Mouse (Mus musculus) kidney, adult 9 months (tissue): ENCODE measurements around the gene Tdrkh.
A peak's percentile ranks its signal among the peaks of the same experiment; 100 is the strongest.

Experiments used
- DNase-seq: peaks from one replicate; pipeline ENCODE4 v3.0.0; 2022

The Tdrkh gene

DNA sequence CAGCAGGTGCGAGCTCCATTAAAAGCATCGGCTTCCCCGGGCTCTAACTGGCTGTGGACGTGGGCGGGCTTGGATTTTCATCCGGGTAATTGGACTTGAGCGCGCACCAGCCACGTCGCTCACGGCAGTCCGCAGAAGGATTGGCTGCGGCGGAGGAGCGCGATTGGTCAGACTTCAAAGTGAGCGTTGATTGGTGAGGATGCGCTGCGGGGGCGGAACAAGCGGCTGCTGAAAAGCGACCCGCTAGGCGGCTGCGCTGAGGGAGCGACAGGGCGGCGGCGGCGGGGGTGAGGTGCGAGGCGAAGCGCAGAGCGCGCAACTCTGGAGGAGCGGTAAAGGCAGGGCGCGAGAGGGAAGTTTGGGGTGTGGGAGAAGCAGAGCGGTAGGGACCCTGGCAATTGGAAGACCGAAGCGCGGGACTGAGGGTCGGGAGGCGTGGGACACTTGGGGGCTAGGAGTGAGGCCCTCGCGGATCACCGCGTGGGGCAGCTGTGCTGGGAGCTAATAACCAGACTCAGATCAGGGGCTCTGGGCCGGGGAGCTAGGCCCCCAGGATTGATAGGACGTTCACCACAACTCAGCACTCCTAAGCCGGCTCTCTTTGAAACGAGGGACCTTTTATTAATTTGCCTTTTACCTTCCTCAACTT, at the start of gene Tdrkh:
Tdrkh (plus strand) TSS at position 243 of the 649 bp plus-strand sequence.
- DNase-seq, result peak; percentile 96

DNA sequence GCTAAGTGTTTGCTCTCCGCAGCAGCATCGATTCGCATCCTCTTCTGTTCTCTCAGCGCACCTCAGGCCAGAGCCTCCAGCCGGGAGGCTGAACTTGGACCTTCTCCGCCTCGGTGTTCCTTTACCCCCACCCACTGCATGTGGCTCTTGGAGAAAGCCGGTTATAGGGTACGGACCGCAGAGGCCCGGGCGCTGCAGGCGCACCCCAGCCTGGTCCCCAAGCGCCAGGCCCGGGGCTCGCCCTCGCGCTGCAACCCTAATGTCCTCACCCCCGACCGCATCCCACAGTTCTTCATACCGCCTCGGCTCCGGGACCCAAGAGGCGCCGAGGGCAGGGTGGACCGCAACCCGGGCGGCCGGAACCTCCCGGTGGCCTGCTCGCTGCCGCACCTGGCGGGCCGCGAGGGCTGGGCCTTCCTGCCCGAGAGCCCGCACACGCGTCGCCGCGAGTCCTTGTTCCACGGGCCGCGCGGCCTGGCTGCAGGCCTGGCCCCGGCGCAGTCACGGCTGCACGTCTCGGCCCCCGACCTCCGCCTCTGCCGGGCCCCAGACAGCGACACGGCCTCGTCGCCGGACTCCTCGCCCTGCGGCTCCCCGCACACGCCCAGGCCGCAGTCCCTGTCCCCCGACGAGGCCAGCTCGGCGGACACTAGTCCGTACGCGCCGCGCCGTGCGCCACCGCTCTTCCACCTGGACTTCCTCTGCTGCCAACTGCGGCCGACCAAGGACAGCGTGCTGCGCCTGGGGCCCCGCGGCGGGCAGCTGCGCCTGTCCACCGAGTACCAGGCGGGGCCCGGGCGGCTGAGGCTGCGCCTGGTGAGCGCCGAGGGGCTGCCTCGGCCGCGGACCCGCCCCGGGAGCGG, 49.6 kb upstream of the Tdrkh start:
- DNase-seq, result peak; percentile 52

DNA sequence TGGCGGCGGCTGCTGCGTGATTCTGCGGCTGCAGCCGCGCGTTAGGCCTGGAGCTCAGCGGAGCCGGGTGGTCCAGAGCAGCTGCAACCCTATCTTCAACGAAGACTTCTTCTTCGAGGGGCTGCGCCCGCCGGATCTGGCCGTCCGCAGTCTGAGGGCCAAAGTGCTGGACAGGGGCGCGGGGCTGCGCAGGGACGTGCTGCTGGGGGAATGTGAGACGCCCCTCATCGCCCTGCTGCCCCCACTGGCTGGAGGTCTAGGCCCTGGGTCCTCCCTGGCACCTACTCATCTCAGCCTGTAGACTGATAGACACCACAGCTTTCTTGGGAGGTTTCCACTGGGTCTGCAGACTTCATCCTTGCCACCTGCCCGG, 48.9 kb upstream of the Tdrkh start:
- no peak for DNase-seq

DNA sequence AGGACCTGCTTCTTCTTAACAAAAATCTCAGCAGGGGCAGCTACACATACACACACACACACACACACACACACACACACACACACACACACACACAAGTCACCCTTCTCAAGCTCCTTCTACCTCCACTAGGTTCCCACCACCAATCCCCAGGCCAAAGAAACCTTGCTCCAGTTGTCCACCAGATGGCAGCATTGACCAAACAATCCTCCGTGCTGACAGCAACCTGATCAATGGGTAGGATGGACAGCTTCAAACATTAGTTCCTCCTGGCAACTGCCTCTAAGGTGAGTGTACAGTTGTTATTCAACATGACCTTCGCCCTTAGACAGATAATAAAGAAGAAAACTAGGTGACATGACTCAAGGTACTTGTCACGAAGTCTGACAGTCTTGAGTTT, 46.3 kb upstream of the Tdrkh start:
- DNase-seq, result peak; percentile 89

DNA sequence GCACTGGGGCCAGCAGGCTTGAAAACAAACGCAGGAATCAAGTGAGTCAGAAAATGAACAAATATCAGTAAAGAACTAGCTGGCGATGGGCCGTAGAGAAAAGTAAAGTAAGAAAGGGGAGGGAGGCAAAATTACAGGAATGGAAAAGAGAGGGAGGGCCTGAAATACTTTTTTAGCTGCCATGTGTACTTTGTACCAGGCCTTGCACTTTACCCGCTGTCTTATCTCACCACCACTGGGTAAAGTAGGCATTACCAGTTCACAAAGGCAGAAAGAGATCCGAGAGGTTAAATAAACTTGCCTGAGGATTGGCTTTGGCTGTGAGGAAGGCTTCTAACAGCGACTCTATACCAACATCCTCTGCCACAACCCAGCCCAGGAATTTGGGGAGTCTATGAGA, 45.6 kb upstream of the Tdrkh start:
- peak; percentile 62 for DNase-seq

DNA sequence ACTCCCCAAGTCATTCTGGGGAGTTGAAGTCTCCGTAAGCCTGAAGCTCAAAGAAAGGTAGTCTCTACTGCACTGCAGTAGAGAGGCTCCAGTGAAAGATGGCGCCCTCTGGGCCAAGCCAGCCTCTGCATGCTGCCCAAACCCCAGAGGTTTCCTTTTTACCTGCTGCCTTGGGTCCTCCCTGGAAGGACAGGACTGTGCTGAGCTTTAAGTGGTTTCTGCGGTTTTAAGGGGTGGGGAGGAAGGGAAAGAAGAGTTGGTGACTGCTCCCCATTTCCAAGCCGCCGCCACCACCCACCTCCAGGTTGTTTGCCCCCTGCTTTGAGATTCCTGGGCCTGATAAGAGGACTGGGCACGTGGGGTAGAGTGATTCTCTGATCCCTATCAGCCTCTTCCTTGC, 44.4 kb upstream of the Tdrkh start:
- no peak for DNase-seq

DNA sequence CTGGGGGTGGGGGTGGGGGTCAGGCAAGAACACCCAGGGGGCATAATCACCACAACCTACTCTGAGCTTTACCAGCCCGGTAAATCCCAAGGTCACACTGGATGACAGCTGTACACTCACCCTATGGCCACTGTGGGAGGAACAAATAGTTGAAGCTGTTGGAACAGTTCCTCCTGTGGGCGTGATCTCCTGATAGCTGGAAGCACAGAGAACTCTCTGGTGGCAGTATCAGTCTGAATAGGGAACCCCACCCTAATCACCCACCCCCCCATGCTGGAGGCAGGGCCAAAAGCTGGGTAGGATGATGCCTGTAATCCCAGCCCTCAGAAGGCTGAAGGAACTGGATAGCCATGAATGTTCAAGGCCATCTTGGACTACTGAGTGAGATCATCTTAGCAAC, 43.4 kb upstream of the Tdrkh start:
- no peak for DNase-seq

DNA sequence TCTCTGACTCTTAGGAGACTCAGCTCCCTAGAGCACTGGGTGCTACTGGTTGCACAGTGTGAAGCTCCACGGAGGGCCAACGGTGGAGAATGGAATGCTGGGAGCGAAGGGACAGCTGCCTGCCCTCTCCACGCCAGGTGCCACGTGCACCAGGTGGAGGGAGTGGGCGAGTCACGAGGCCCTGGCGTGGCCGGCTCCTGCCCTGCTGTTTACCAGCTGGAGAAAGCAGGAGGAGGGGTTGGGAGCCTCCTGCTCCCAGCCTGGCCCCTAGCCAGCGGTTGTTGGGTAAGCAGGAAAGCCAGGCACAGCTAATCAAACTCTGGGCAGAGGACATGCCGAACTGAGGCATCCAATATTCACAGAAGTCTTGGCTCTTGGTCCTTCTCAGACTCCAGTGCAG, 41.4 kb upstream of the Tdrkh start:
- peak; percentile 97 for DNase-seq

DNA sequence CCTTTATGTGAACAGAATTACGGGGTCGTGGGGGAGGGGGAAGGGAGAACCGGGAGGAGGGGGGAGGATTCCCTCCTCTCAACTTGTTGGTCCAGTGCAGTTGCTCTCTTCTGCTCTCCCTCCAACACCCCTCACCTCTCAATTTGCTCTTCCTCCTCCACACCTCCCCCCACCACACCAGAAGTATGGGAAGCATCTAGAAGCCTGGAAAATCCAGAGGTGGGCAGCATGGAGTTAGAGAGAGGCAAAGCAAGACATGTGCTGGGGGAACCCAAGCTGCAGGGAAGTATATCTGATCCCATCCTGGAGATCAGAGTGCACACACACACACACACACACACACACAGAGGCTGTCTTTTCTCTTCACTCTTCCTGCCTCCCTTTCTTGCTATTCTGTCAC, 41.0 kb upstream of the Tdrkh start:
- DNase-seq, result peak; percentile 39

DNA sequence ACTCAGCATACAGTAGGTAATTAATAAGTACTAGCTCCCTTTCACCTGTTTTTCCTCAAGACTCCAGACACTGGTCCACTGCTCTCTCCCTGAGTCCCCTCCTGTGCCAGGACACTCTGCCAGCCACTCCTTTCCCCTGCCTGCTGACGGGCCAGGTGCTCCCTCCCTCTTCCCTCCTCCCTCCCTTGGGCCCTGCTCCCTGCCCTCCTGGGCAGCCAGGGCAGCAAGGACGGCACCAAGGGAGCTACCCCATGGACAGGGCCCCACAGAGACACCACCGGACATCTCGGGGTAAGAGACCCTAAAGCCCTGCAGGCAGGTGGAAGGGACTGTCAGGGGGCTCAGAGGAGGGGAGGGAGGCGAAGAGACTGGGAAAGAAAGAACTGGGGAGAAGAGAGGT, 40.4 kb upstream of the Tdrkh start, which contains the start of gene Rorc:
Rorc (plus strand) TSS at position 154 of the 400 bp plus-strand sequence.
- peak; percentile 91 for DNase-seq

DNA sequence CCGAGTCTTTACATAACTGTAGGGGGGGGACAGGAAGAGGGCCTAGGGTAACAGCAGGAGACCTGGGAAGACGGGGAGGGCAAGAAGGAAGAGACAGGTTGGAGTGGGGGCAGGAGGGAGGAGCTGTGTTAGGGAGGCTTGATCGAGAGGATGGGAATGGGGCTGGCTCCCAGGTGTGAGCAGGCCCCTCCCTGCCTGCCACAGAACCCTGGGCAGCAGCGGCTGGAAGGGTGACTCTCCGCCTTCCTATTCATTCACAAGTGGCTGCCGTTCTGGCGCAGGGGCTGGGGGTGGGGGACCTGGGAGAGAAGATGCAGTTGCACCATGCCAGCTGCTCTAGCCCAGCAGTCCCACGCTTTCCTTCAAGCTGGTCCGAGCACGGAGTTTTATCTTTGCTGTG, 40.0 kb upstream of the Tdrkh start:
- DNase-seq, result no peak

DNA sequence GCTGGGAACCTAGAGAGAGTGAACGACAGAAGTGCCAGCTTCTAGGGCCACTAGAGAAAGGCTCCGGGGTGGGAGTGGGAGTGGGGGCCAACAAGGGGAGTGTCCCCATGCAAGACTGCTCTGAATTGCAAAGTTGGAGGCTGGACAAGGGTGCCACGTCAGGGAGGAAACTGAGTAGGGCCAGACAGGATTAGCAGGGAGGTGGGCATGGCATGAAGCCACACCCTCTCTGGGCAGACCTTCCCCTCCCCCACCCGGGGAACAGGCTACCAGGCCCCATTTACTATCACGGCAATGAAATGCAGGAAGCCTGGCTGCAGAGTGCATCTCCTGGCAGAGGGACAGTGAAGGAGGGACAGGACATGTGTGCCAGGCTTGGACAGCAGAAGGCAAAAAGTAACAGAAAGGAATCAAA, 39.5 kb upstream of the Tdrkh start:
- peak; percentile 90 for DNase-seq

DNA sequence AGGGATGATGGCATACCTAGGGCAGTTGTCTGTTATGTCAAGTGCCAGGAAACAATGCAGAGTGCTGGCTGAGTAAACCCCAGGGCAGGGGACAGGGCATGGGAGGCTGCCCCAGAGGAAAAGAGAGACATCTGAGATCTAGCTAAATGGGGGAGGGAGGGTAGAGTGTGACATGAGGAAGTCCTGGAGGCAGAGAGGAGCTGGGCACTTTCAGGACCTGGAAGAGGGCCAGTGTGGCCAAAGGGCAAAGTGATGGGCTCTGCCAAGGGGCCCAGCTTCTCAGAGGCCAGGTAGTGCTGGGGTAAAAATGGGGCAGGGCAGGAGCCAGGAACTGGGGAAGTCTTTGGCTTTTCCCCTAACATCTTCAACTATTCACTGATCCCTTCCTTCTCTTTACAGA, 38.4 kb upstream of the Tdrkh start:
- DNase-seq, result peak; percentile 90

DNA sequence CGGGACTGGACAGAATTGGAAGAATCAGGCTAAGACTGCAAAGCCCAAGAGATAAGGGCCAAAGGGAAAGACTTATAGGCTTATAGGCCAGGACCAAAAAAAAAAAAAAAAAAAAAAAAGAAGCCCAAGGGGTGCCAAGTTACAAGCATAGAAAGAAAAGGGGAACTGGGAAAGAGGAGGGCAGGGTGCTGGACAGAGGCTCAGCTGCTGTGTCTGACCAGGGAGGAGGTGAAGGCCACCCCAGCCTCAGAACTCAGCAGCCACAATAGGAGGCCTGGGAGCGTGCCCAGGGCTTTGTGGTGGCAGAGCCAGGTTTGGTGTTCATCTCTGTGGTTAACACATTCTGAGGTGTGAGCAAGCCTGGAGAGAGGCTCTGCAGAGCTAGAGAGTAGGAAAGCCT, 37.9 kb upstream of the Tdrkh start:
- DNase-seq, result no peak

DNA sequence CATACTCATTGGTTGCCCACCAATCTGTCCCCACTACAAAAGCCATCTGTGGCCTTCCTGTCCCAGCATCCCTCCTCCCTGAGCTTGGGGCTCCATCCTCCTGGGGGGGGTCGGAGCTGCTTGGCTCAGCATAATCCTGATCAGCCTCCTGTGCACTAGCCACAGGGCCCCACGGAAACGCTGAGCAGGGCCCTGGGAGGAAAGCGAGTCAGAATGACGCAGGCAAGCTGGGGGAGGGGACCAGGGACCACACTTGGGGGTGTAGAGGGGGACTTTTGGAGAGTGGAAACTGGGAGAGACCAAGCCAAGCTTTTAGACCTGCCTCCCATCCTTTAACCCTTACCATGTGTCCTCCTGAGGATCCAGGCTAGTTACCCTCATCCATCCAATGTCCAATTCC, 37.2 kb upstream of the Tdrkh start:
- DNase-seq, result no peak

DNA sequence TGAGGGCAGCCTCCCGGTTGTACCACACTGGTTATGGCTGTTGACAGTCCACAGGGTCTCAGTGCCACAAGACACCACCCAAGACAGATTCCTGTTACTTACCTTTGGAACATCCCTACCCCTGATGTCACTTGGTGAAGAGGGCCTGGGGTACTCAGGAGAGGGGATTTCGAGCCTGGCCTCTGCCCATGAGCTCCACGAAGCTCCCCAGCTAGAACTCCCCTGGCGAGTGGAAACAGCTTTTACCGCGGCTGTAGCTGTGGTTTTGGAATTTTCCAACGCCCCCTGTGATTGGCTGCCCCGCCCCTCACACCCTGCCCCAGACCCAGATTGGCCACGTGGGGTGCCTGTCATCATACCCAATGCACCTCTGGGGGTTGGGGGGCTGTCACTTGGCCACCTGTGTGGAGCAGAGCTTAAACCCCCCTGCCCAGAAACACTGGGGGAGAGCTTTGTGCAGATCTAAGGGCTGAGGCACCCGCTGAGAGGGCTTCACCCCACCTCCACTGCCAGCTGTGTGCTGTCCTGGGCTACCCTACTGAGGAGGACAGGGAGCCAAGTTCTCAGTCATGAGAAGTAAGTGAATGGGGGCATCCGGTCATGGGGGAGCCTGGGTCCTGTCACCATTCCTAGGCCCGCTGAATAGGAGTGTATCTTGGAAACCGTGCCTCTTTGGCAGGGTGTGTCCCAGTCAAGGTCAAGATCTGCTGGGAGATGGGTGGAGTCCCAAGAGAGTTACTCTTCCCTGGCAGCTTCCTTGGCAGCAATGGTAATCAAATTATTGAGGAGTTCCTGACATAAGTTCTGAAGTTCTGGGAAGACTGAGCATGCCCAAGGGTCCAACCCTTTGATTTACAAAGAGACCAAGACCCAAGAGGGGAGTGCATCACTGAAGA, 35.8 kb upstream of the Tdrkh start:
- DNase-seq, result no peak

DNA sequence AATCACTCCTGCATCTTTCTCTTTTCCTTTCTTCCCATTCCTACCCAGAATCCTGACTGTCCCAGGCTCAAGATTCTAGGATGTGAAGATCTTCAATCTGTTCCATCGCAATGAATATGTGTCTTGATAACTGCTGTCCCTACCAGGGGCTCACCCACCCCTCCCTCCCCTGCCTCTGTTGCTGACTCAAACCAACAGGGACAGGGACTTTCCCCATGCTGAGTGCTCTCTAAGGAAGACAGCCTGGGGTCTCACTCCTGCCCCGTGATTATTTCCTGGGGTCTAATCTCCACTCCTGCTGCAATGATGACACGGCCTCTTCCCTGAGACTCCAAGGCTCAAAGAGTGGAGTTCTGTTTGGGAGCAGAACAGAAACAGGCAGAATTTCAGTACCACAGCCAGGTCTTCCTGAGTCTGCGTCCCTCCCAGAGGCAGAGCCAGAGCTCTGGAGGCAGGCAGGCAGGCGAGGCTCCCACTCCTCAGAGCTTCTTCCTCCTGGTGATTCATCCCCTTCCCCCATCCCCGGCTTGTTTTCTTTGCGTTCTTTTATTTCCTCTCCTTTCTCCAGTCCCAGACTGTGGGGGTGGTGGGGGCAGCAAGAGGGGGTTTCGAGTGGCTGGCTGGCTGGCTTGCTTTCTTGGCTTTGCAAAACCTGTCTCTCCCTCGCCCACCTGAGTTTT, 33.1 kb upstream of the Tdrkh start:
- no peak for DNase-seq

DNA sequence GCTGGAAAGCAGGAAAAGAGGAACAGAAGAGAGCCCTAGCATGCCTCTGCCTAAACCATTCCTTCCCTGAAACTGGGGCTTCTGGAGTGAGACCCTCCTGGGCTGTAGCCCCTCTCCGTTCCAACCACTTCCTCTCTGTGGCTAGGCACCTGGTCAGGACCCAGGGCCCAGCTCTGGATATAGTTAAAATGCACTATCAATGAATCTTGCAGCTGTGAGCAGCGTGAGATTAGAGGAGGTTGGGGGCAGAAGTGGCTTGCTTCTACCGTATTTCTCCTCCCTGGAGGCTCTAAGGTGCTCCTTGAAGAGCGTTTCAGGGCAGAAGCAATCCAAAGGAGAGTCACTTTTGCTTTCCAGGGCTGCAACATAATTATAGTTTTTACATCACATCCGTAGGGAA, 30.8 kb upstream of the Tdrkh start:
- DNase-seq, result no peak

DNA sequence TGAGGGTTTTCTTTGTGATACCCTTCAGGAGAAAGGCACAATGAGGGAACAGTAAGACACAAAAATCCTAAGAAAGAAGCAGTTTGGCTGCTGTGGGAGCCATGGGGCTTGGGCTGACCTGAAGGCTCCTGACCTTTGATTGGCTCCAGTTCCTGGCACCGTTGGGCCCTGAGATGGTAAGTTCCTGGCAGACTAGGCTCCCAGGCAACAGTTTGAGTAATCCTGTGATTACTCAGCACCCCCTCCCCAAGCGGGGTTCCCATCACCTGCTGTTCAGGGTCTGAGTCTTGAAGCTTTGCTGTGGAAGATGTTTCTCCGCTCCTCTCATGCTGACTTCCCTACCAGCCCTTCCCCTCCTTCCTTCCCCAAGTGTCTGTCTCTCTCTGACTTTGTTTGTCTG, 29.6 kb upstream of the Tdrkh start:
- no peak for DNase-seq

DNA sequence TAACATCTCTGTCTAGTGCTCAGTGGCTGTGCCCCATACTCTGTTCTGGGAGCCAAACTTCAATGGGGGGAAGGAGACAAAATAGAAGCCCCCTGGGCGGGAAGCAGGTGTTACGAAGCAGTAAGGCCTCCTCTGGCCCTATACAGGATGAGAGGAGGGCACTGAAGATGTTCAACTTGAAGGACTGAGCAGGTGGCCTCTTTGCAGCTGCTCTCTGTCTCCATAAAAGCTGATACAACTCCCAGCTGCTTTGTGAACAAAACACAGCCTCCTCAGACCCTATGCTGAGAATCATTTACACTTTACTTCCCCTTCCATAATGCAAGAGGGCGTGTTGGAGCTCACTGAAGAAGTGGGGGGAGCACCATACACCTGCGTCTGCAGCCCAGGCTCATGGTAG, 26.4 kb upstream of the Tdrkh start:
- DNase-seq, result no peak

DNA sequence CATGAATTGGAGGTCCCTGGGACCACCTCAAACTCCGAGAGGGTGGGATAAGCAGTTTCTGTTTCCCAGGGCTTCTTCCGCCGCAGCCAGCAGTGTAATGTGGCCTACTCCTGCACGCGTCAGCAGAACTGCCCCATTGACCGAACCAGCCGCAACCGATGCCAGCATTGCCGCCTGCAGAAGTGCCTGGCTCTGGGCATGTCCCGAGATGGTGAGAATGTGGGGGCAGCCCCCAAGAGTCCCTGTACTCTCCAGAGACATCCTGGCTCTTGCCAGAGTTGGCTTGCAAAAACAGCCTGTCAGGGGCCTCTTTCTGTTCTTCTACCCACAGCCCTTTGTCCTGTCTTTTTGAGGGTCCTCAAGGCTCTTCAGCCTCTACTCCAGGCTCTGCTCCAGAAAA, 25.7 kb upstream of the Tdrkh start:
- no peak for DNase-seq

DNA sequence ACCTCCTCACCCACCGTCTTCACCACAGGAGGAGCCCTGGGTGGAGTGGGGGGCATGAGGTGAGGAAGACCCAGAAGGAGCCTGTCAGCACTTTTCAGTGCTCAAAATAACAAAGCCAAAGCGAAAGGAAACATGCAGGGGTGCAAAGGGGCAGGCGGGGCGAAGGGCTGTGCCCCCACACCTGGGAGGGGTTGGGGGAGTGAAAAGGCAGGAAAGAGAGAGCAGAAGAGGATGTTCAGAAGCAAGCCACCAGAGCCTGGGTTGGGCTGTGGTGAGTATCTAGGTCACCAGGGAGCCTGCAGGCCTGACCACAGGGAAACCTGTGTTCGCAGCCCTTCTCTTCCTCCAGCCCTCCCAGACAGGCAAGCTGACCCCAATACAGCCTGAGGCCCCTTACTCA, 25.0 kb upstream of the Tdrkh start:
- DNase-seq, result no peak

DNA sequence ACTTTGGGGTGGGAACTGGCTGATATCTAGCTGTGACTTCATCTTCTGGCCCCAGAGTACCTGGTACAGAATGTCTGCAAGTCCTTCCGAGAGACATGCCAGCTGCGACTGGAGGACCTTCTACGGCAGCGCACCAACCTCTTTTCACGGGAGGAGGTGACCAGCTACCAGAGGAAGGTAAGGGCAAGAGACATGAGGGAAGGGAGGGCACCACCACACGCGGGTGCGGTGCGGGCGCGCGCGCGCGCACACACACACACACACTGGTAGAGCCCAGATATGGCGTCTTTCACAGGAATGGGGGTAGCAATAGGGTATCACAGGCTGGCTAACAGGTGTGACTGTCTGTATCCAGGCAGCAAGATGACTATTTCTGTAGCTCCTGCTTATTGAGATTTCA, 23.7 kb upstream of the Tdrkh start:
- DNase-seq, result no peak
